Mouse (Mus musculus) cerebellum, adult 2 months (tissue): Measurements from ENCODE around the gene Fgfr2.

Experiments used
- CTCF ChIP-seq: fragments of 200-500 bp; IDR thresholded peaks from 2 replicates; pipeline ENCODE4 v1.5.1; 2011; ENCODE audit warnings: low read depth, mild to moderate bottlenecking, control low read depth, low read length, moderate library complexity, borderline replicate concordance; ENCODE audit not compliant: insufficient read depth
- POLR2A ChIP-seq: fragments of 200-500 bp; IDR thresholded peaks from 2 replicates; pipeline ENCODE4 v1.6.1; 2011; ENCODE audit warnings: low read length, control low read depth, borderline replicate concordance; ENCODE audit not compliant: insufficient read depth

DNA sequence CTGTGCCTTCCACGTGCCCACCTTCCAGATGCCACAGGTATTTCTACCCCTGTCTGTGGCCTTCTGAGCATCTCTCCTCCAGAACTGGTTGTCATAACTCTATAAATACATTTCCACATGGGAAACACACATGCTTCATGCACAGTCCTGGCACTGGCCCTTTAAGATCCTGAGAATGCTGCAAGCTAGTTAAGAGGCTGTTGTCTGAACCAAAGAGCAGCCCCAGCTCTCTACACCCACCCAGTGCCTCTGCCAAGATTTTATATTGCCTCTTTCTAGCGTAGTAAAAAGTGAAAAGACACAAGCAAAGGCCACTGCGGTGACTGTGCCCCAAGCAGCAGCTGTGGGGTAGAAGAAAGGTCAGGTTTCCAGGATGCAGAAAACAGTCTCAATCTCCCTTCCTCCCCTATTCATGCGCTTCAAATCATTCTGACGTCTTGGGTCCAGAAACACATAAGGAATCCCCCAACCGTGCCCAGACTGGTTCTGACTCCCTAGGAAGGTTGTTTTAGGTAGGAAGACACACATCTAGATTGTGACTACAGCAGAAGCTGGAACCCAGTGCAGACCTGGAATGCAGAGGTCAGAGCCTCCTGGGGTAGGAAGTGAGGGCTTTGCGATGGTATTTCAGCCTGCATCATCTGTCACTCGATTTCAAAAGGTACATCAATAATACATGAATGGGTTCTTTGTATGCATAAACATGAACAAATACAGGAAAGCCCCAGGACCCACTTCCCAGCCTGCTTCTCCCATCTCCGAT is 1195.7 kb downstream of the Fgfr2 start:
- no peak for TF ChIP-seq CTCF
- TF ChIP-seq POLR2A, result no peak
